Mouse (Mus musculus): ENCODE measurements around the gene Grm3.

The Grm3 gene

GRCm38 (mm10) chr5:9622264-9623094, 102.5 kb downstream of the Grm3 start:
- DNase-seq: no peak

- no peak for DNase-seq
Measured at GRCm38 (mm10) chr5:9621417-9622067, 103.4 kb downstream of the Grm3 start.

GRCm38 (mm10) chr5:9579021-9579420, 145.9 kb downstream of the Grm3 start:
- DNase-seq: no peak

- no peak for DNase-seq
Measured at GRCm38 (mm10) chr5:9578571-9578970, 146.4 kb downstream of the Grm3 start.

GRCm38 (mm10) chr5:9570946-9571345, 154.0 kb downstream of the Grm3 start:
- DNase-seq: no peak

- DNase-seq: no peak
Measured at GRCm38 (mm10) chr5:9557706-9558105, 167.3 kb downstream of the Grm3 start.

- no peak for DNase-seq
Measured at GRCm38 (mm10) chr5:9540822-9541557, 184.0 kb downstream of the Grm3 start.

GRCm38 (mm10) chr5:9525507-9525906, 199.5 kb downstream of the Grm3 start:
- no peak for DNase-seq

- no peak for DNase-seq
Measured at GRCm38 (mm10) chr5:9511027-9511426, 213.9 kb downstream of the Grm3 start.

- peak; percentile 54 for DNase-seq
Measured at GRCm38 (mm10) chr5:9497235-9497634, 227.7 kb downstream of the Grm3 start.

- DNase-seq: peak; percentile 67
Measured at GRCm38 (mm10) chr5:9495456-9495855, 229.5 kb downstream of the Grm3 start.

- no peak for DNase-seq
Measured at GRCm38 (mm10) chr5:9477587-9477986, 247.4 kb downstream of the Grm3 start.

- DNase-seq: no peak
Measured at GRCm38 (mm10) chr5:9453298-9453697, 271.7 kb downstream of the Grm3 start.

GRCm38 (mm10) chr5:9449570-9449969, 275.4 kb downstream of the Grm3 start:
- no peak for DNase-seq

- no peak for DNase-seq
Measured at GRCm38 (mm10) chr5:9448931-9449330, 276.0 kb downstream of the Grm3 start.

- DNase-seq: no peak
Measured at GRCm38 (mm10) chr5:9446146-9446545, 278.8 kb downstream of the Grm3 start.

Measured in heart, adult 11 months (tissue).